Mouse (Mus musculus) v-Abl transformed pro-B cells (cell line): ENCODE data around the gene Lrrc47.

Source experiments
- in situ Hi-C, 2 experiments: fragments of 400-800 bp; cut with MboI; formaldehyde crosslinking; loops; one replicate each; pipeline ENCODE4 v1.15.1; 2025; ENCODE audit not compliant: unreplicated experiment in 2 of 2

Lrrc47 gene

DNA sequence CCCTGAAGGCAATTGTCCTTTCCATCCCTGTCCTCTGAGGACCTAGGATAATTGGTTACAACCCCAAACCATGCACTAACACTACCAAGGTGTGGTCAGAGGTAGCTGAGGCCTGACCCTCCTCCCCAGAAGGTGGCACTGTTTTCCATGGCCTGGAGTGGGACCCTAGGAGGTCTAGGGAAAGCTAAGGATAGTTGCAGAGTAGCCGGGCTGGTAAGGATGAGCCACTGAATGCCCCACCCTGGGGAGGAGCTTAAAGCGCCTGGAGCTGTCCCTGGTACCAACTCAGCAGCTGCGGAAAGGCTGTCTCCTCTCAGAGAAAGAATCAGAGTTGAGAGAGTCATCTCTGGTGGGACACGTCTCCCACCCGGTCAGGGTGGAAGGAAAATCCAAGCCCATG lies 59.4 kb downstream of the Lrrc47 start:
- in situ Hi-C loops, result no loop called here
